Mouse (Mus musculus) embryo, embryonic 11 days (tissue): ENCODE results near the gene Rgs16.
"Not testable (repeated sequence)": the region's sequence is repeated elsewhere in the genome, so short reads cannot be mapped to it uniquely, and the experiment has no call there.

Experiments
- DNase-seq: peaks from one replicate; pipeline ENCODE4 v3.0.0-alpha.2; 2015

Rgs16 gene

DNA sequence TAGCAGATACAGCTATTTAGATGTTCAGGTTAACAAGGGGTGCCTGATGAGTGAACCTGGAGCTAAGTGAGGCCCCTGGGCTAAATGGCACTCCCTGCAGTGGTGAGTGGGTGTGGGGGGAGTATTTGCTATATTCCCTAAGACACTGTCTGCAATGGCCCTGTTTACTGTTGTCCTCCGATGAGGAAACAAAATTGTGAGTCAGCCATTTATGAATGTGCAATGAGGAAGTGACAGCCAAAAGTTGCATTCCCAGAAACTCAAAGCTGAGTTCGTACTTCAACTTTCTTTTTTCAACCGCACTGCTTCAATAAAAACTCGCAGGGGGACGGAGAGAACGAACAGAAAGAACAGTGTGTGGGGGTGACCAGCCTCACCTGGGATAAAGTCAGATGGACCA is 12.4 kb downstream of the Rgs16 start:
- DNase-seq, result no peak

DNA sequence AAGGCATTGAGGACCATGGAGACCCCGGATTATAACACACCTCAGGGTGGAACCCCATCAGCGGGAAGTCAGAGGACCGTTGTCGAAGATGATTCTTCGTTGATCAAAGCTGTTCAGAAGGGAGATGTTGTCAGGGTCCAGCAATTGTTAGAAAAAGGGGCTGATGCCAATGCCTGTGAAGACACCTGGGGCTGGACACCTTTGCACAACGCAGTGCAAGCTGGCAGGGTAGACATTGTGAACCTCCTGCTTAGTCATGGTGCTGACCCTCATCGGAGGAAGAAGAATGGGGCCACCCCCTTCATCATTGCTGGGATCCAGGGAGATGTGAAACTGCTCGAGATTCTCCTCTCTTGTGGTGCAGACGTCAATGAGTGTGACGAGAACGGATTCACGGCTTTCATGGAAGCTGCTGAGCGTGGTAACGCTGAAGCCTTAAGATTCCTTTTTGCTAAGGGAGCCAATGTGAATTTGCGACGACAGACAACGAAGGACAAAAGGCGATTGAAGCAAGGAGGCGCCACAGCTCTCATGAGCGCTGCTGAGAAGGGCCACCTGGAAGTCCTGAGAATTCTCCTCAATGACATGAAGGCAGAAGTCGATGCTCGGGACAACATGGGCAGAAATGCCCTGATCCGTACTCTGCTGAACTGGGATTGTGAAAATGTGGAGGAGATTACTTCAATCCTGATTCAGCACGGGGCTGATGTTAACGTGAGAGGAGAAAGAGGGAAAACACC is 13.7 kb downstream of the Rgs16 start:
- no peak for DNase-seq

DNA sequence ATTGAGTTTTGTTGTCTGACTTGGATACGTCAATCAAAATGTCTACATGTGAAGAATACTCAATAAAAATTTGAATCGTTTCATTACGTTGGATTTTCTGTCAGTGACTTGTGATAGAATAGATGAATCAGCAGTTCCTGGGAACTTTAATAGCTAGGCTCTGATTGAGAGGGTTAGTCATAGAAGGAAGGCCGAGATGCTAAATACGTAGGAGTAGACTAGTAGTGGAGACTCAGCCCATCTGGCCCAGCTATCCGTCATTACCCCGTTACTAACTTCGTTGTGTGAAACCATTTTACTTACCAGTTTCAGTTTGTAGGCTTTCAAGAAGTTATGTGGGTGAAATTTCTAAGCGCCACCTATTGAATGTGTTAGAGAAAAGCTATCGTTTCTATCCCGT is 24.0 kb downstream of the Rgs16 start:
- no peak for DNase-seq

DNA sequence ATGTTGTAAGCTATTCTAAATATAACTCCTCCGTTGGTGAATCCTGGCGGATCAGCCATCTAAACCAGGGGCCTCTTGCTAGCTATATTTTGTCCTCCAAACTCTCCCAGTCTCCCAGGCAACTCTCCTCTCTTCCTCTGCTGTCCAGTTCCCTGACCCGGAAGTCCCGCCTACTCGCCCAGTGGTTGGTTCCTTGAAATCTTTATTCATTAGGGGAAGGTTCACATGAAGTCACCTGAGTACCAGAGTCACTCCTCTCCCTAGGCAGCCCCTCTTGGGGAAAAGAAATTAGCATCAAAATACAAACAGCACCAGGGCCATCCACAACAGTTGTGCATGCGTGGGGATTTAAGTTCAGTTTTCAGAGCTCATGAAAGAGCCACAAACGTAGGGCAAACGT is 26.1 kb downstream of the Rgs16 start:
- DNase-seq, result no peak

DNA sequence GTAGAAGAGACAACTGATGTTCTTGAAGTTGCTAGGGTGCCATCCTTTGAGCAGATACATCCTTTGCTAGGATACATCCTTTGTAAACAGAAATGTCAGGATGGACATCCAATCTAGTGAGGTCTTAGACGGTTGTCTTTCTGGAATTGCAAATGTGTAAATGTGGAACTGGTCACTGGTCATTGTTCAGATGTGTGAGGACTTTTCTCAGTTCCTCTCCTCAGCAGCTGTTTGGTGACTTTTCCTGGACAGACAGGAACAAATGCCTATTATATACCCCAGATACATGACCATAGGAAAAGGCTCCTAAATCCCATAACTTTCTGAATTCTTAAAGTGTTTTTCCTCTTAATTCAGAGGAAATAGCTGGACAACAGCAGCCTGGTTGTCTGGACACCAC is 27.1 kb downstream of the Rgs16 start:
- DNase-seq, result no peak

DNA sequence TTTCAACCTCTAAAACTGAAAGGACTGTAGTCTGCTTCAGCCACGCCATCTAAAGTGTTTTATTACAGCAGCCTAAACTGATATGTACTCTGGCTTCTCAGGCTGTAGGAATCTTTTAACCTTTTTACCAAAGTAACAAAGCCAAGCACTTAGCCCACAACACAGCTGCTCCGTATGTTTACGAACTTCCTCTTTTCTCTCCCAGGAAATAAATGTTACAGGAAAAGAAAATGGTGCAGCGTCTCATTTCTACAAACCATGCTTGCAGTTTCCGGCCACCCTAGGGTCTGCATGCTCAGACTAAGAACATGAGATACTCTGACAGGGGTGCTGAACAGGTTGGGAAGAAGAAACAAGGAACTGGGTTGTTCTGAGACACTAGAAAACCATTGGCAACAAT is 28.3 kb downstream of the Rgs16 start:
- DNase-seq, result no peak

DNA sequence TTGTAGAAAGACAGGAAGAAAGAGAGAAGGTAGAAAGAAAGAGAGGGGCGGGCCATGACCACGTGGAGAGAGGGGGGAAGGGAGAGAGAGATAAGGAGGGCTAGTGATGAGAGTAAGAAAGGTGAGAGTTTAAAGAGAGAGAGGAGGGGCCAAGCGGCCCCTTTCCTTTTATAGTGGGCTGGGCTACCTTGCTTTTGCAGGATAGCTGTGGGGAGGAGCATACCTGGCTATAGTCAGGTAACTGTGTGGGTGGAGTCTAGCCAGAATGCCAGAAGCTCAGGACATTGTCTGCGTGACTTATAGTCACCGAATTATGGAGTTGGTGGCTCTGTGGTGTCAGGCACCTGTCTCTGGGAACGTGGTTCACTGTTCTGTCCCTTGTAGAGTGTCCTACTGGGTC is 29.4 kb downstream of the Rgs16 start:
- DNase-seq, result not testable (repeated sequence)

DNA sequence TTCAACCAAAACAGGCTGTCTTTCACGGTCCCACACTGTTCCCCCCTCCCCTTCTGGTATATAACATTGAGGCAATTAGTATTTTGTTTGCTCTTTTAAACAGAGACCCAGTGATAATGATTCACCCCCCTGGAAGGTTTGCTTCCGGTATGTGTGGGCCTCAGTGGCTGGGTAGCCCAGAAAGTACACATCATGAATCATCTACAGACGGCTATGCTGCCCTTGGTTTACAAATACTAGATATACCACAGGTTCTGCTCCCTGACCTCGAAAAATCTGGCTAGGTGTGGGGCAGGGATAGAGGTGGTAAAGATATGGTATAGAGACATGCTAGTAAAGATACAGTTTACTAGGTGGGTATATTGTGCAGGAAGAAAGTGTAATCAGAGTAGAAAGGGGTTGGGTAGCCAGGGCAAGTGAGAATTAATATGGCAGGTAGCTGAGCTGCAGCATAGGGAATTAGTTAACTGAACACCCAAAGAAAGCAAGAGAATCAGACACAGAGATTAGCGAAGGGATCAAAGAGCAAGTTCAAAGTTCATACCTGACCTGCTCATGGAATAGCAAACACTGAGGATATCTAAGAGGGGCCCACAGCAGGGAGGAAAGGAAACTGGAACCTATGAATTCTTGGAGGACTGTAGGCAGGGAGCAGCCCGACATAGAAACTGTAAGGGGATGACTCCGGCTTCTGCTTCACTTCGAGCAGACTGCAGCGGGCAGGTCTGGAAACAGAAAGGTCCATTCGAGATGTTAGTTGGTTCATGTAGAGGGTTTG is 30.0 kb downstream of the Rgs16 start:
- DNase-seq, result no peak

DNA sequence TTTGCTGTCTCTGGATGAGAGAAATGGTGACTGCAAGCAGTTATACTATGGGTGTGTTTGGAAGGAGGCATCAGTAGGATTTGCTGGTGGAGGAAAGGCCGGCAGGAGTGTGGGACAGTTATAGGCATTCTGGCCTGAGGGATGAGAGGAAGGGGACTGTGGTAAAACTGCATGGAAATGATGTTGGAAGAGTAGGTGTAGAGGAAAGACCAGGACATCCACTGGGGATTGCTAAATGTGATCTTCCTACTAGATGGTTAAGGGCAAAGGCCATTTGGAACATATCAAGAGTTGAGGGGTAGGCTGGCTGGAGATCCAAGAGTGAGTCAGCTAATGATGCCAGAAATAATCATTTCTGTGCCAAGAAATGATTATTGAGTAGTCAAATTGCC is 30.6 kb downstream of the Rgs16 start:
- no peak for DNase-seq

DNA sequence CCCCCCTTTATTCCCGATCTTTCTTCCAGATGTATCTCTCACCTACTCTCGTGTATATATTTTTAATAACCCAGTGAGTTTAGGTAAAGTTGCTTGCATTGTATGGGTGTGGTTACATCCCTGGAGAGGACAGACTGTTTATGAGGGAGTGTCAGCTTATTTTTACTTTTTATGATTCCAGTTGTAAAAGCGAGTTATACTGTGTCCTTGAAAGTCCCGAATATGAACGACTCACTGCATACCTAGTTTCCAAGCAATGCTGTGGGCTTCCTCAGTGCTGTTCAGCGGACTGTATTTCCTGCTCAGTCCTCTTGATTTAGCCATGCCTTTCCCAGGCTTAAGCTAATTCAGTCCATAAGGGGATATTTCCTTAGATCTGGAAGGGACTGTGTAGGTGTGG is 35.0 kb downstream of the Rgs16 start:
- no peak for DNase-seq

DNA sequence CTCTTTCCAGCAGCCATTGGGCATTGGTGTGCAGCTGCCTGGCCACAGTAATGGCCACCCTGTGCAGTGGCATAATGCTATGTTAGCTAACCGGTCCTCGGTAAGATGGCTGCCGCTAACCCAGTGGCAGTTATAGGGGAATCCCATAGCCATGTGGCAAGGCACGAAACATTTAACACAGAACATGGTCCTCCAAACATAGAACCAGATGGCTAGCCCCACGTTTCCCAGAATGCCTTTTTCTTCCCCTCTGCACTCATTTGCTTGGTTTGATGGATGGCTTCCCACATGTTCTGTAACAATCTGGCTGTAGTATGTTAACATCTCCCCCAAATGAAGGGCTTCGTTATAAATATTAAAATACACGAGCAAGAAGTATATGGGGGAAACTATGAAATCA is 36.1 kb downstream of the Rgs16 start:
- no peak for DNase-seq

DNA sequence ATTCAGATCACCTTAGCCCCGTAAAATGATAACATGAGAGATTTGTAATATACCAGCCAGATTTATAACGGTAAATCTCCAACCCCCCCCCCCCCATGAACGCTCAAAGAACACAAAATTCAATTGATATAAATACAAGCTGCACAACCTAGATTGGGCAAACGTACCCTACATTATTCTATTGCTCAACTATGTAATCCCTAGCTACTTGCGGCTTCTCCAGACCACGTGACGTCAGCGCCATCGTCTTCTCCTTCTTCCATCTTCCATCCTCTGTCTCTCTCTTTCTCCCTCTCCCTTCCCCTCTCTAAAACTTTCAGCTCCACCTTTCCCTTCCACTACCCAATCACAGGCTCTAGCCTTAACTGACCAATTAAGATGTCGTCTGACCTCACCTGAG is 38.1 kb downstream of the Rgs16 start:
- DNase-seq, result no peak

DNA sequence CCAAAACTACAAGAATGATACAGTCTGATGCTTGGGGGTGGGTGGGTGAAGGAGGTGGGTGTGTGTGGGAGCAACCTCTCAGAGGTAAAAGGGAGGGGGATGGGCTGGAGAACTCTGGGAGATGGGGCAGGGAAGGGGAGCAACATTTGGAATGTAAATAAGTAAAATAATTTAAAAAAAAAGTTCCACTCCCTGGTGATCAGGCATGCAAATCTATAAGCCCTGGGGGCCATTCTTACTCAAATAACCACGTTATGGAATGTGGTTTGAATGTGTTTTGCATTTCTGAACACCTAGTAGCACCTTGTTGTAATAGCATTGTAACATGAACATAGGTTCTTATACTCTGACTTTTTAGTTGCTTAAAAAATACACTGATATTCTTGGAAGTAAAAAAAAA is 43.2 kb downstream of the Rgs16 start:
- no peak for DNase-seq

DNA sequence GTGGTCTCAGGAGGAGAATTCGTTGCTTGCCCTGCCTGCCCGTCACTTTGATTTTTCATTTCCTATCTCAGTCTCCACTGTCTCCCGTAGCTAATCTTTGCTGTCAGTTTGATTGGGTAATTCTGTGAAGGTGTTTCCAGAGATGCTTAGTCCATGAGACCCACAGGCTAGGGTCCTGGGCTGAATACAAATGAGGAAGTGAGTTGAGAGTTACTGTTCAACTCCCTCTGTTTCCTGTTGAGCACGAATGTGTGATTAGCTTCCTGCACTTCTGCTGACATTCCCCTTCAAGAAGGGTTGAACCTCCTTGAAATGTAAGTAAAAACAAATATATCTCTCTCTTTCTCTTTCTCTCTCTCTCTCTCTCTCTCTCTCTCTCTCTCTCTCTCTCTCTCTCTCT is 45.5 kb downstream of the Rgs16 start:
- no peak for DNase-seq

DNA sequence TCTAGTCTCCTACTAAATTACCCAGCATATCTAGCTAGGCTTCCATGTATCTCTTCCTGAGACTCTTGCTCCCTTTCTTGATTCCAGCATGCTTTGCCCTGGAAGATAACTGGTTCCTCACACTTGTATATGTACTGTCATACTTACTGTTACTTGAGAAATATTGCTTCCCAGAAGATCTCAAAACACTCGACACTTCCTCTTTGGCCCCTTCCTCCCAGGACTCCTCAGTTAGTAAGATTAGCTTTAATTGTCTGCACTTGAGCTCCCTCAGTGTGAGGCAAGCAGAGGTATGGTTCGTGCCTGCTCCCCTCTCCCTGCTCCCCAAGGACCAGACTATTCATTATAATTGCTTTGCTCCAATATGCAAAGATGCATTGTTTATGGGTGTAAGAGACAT is 50.6 kb downstream of the Rgs16 start:
- no peak for DNase-seq

DNA sequence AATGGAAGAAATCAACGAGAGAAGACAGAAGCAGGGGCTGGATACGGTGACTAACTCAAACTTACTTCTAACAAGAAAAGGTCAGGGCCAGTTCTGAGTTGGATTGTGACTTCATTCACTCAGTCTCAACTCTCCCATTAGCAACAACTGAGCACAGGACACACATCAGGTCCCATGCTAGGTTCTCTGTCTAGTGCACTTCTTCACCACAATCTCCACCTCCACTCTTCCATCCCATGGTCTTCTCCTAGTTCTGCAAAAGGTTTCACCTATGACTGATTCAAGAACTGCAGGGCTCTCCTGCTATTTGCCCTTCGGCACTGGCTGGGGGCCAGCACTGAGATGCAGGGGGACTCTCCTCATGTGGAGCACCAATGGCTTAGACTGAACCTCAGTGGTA is 54.1 kb downstream of the Rgs16 start:
- DNase-seq, result no peak
